Mouse (Mus musculus) limb, embryonic 14.5 days (tissue): ENCODE measurements around the gene Fzd1. TPM values are rescaled to one million over a fixed set of nuclear protein-coding genes. Genes with fewer than 3 reads are reported as not detected.

Experiments used
- ATAC-seq: fragments of 200-750 bp; cut with Nextera tagmentation; 2 replicates; pipeline ENCODE4 v1.8.0; 2017; ENCODE audit warnings: low read depth, moderate number of reproducible peaks, moderate TSS enrichment; ENCODE audit not compliant: low FRiP score
- DNase-seq: peaks from one replicate; pipeline ENCODE4 v3.0.0-alpha.2; 2015; ENCODE audit warnings: low spot score
- H3K27ac ChIP-seq: fragments of 300-500 bp; sonication (generic); replicated peaks from 2 replicates; pipeline ENCODE4 v1.5.1; 2014; ENCODE audit warnings: low read depth, mild to moderate bottlenecking, low read length, moderate library complexity, mixed read lengths
- H3K27me3 ChIP-seq: fragments of 300-500 bp; sonication (generic); 2 replicates; pipeline ENCODE4 v1.6.1; 2014; ENCODE audit warnings: low read length, mixed read lengths; ENCODE audit not compliant: control insufficient read depth, insufficient read depth
- H3K36me3 ChIP-seq: fragments of 300-500 bp; sonication (generic); 2 replicates; pipeline ENCODE4 v1.6.1; 2014; ENCODE audit warnings: mild to moderate bottlenecking, low read length, moderate library complexity, mixed read lengths; ENCODE audit not compliant: control insufficient read depth, insufficient read depth
- H3K4me1 ChIP-seq: fragments of 300-500 bp; sonication (generic); 2 replicates; pipeline ENCODE4 v1.6.1; 2014; ENCODE audit warnings: antibody characterized with exemption, low read length, mixed read lengths; ENCODE audit not compliant: control insufficient read depth, insufficient read depth
- H3K4me2 ChIP-seq: fragments of 300-500 bp; sonication (generic); replicated peaks from 2 replicates; pipeline ENCODE4 v1.6.1; 2014; ENCODE audit warnings: low read depth, mild to moderate bottlenecking, low read length, moderate library complexity; ENCODE audit not compliant: severe bottlenecking
- H3K4me3 ChIP-seq: fragments of 300-500 bp; sonication (generic); replicated peaks from 2 replicates; pipeline ENCODE4 v1.5.1; 2014; ENCODE audit warnings: low read length
- H3K9ac ChIP-seq: fragments of 300-500 bp; sonication (generic); 2 replicates; pipeline ENCODE4 v1.6.1; 2014; ENCODE audit warnings: mild to moderate bottlenecking, low read depth, low read length, moderate library complexity; ENCODE audit not compliant: severe bottlenecking
- H3K9me3 ChIP-seq: fragments of 300-500 bp; sonication (generic); 2 replicates; pipeline ENCODE4 v1.6.1; 2016; ENCODE audit warnings: low read length; ENCODE audit not compliant: control insufficient read depth
- POLR2A ChIP-seq: fragments of 200-500 bp; IDR thresholded peaks from 2 replicates; pipeline ENCODE4 v1.8.0; 2012; ENCODE audit warnings: inconsistent platforms, mild to moderate bottlenecking, moderate library complexity, borderline replicate concordance; ENCODE audit not compliant: insufficient read depth, insufficient read length; ENCODE audit errors: extremely low read depth
- WGBS: fragments of 180-500 bp; shearing (Covaris S2); extraction: QIAGEN DNeasy Blood & Tissue Kit; methylation state at CpG from one replicate; pipeline ENCODE4 v1.1.7; 2014; 5-methylcytosine and 5-hydroxymethylcytosine counted together
- polyA plus RNA-seq, 2 experiments: library from polyadenylated mRNA; depleted of rRNA in 1 of 2; stranded (reverse) in 1 of 2; unstranded in 1 of 2; fragments of >200 nt; fragmentation: Nextera tagmentation in 1 of 2; extraction: Ambion mirVana in 1 of 2; gene quantifications; 2 replicates each; pipeline versions ENCODE4 v1.2.1 to v1.2.3; 2012 to 2014

Gene Fzd1
- polyA plus RNA-seq, 2 experiments: 24.5 to 39.5 TPM

GRCm38 (mm10) chr5:4773090-4773772, 15.4 kb upstream of the Fzd1 start:
- H3K36me3 ChIP-seq: no peaks in the 10 kb centered on the region
- no peaks in the 10 kb centered on the region for H3K27me3 ChIP-seq
- no peak for TF ChIP-seq POLR2A
- no peaks in the 10 kb centered on the region for H3K4me1 ChIP-seq
- no peaks in the 10 kb centered on the region for H3K9me3 ChIP-seq
- 57% methylated on average over 9 of the region's 9 CpGs for WGBS
- no peak for DNase-seq
- H3K4me3 ChIP-seq: no peak overlapping the region
- H3K27ac ChIP-seq: no peak overlapping the region
- no peak for ATAC-seq
- H3K9ac ChIP-seq: no peak overlapping the region
- no peak overlapping the region for H3K4me2 ChIP-seq

GRCm38 (mm10) chr5:4770609-4771008, 12.8 kb upstream of the Fzd1 start:
- Histone ChIP-seq H3K9ac (no peak overlapping the region), H3K36me3 (no peaks in the 10 kb centered on the region), H3K27me3 (no peaks in the 10 kb centered on the region), H3K4me3 (no peak overlapping the region), H3K9me3 (no peaks in the 10 kb centered on the region), H3K27ac (no peak overlapping the region), H3K4me1 (no peaks in the 10 kb centered on the region), H3K4me2 (no peak overlapping the region)
- ATAC-seq (no peak), DNase-seq (no peak)
- WGBS: 81% methylated on average over 1 of the region's 1 CpGs
- no peak for TF ChIP-seq POLR2A

- Histone ChIP-seq H3K9ac (no peak overlapping the region), H3K27me3 (no peaks in the 10 kb centered on the region), H3K27ac (no peak overlapping the region), H3K9me3 (no peaks in the 10 kb centered on the region), H3K36me3 (no peaks in the 10 kb centered on the region), H3K4me3 (no peak overlapping the region), H3K4me1 (no peaks in the 10 kb centered on the region), H3K4me2 (no peak overlapping the region)
- ATAC-seq (no peak), DNase-seq (no peak)
- TF ChIP-seq POLR2A: no peak
- 69% methylated on average over 2 of the region's 2 CpGs for WGBS
Measured at GRCm38 (mm10) chr5:4767896-4768295, 10.1 kb upstream of the Fzd1 start.

GRCm38 (mm10) chr5:4766719-4767118, 8.9 kb upstream of the Fzd1 start:
- no peak for DNase-seq
- Histone ChIP-seq H3K9me3 (no peaks in the 10 kb centered on the region), H3K9ac (no peak overlapping the region), H3K27me3 (no peaks in the 10 kb centered on the region), H3K4me2 (no peak overlapping the region), H3K4me3 (no peak overlapping the region), H3K27ac (no peak overlapping the region), H3K36me3 (no peaks in the 10 kb centered on the region), H3K4me1 (no peaks in the 10 kb centered on the region)
- 80% methylated on average over 5 of the region's 5 CpGs for WGBS
- no peak for ATAC-seq
- no peak for TF ChIP-seq POLR2A

GRCm38 (mm10) chr5:4761891-4762290, 4.1 kb upstream of the Fzd1 start:
- Histone ChIP-seq H3K9me3 (no peaks in the 10 kb centered on the region), H3K9ac (no peak overlapping the region), H3K4me1 (0 out of 2 replicates have a peak, but pooled peaks cover 3% of the 10 kb centered on the region), H3K27me3 (no peaks in the 10 kb centered on the region), H3K4me3 (no peak overlapping the region), H3K36me3 (no peaks in the 10 kb centered on the region), H3K4me2 (no peak overlapping the region), H3K27ac (no peak overlapping the region)
- TF ChIP-seq POLR2A: no peak
- ATAC-seq (no peak), DNase-seq (no peak)
